Mouse (Mus musculus) hindbrain, embryonic 13.5 days (tissue): ENCODE results near the gene Prok1. TPM values are rescaled to one million over a fixed set of nuclear protein-coding genes. Genes with fewer than 3 reads are reported as not detected.

ENCODE experiments used
- ATAC-seq: fragments of 200-750 bp; cut with Nextera tagmentation; 2 replicates; pipeline ENCODE4 v1.8.0; 2017; ENCODE audit warnings: moderate TSS enrichment; ENCODE audit not compliant: low FRiP score
- H3K27ac ChIP-seq: fragments of 300-500 bp; sonication (generic); 2 replicates; pipeline ENCODE4 v1.5.1; 2015; ENCODE audit warnings: inconsistent platforms, mild to moderate bottlenecking, moderate library complexity
- H3K27me3 ChIP-seq: fragments of 300-500 bp; sonication (generic); 2 replicates; pipeline ENCODE4 v1.6.1; 2015; ENCODE audit warnings: mild to moderate bottlenecking, inconsistent platforms
- H3K36me3 ChIP-seq: fragments of 300-500 bp; sonication (generic); 2 replicates; pipeline ENCODE4 v1.6.1; 2015; ENCODE audit warnings: mild to moderate bottlenecking, inconsistent platforms
- H3K4me1 ChIP-seq: fragments of 300-500 bp; sonication (generic); replicated peaks from 2 replicates; pipeline ENCODE4 v1.6.1; 2015; ENCODE audit warnings: inconsistent platforms
- H3K4me2 ChIP-seq: fragments of 300-500 bp; sonication (generic); 2 replicates; pipeline ENCODE4 v1.6.1; 2015; ENCODE audit warnings: inconsistent platforms, mild to moderate bottlenecking, moderate library complexity
- H3K4me3 ChIP-seq: fragments of 300-500 bp; sonication (generic); 2 replicates; pipeline ENCODE4 v1.5.1; 2015; ENCODE audit warnings: mild to moderate bottlenecking, inconsistent platforms
- H3K9ac ChIP-seq: fragments of 300-500 bp; sonication (generic); 2 replicates; pipeline ENCODE4 v1.6.1; 2015; ENCODE audit warnings: mild to moderate bottlenecking, inconsistent platforms
- H3K9me3 ChIP-seq: fragments of 300-500 bp; sonication (generic); 2 replicates; pipeline ENCODE4 v1.6.1; 2016; ENCODE audit warnings: inconsistent platforms
- whole genome bisulfite sequencing: fragments of 180-500 bp; shearing (Covaris S2); methylation state at CpG from one replicate; pipeline ENCODE4 v1.1.7; 2015; 5-methylcytosine and 5-hydroxymethylcytosine counted together
- polyA plus RNA-seq: library from polyadenylated mRNA; unstranded; fragments of >200 nt; fragmentation: Nextera tagmentation; extraction: Ambion mirVana; gene quantifications from 2 replicates; pipeline ENCODE4 v1.2.1, GENCODE M21; 2015

Gene Prok1
- polyA plus RNA-seq, 1 experiment from 2014 or later = 0.32 TPM

GRCm38 (mm10) chr3:107233351-107233813, 6.1 kb downstream of the Prok1 start:
- Histone ChIP-seq H3K27me3 (peaks cover 23% of the 10 kb centered on the region), H3K4me3 (no peak overlapping the region), H3K4me2 (no peak overlapping the region), H3K9me3 (no peaks in the 10 kb centered on the region), H3K9ac (peak overlapping the region; percentile 51), H3K36me3 (no peaks in the 10 kb centered on the region), H3K4me1 (0 out of 2 replicates have a peak, but pooled peaks cover 4% of the 10 kb centered on the region), H3K27ac (no peak overlapping the region)
- 9% methylated on average over 11 of the region's 11 CpGs for WGBS
- peak; percentile 57 for ATAC-seq

DNA sequence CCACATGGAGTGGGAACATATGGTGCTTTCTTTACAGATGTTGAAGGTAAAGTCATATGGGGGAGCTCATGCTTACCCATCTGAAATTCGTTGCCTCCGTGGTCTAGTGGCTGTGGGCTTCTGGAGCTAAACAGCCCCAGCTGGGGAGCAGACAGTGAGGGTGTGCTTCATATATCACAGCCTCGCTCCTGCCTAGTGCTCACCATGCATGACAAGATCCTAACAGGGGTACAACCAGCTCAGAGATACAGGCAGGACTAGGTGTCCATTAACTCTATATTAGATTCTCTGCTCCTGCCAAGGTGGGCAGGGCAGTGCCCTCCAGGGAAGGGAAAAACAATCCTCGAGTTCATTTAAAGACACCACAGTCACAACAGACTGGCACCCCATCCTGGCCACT, 8.3 kb downstream of the Prok1 start:
- Histone ChIP-seq H3K36me3 (no peaks in the 10 kb centered on the region), H3K9ac (no peak overlapping the region), H3K4me3 (no peak overlapping the region), H3K4me1 (0 out of 2 replicates have a peak, but pooled peaks cover 4% of the 10 kb centered on the region), H3K4me2 (no peak overlapping the region), H3K27ac (no peak overlapping the region), H3K27me3 (peaks cover 17% of the 10 kb centered on the region), H3K9me3 (no peaks in the 10 kb centered on the region)
- ATAC-seq = no peak
- 61% methylated on average over 4 of the region's 4 CpGs for WGBS

DNA sequence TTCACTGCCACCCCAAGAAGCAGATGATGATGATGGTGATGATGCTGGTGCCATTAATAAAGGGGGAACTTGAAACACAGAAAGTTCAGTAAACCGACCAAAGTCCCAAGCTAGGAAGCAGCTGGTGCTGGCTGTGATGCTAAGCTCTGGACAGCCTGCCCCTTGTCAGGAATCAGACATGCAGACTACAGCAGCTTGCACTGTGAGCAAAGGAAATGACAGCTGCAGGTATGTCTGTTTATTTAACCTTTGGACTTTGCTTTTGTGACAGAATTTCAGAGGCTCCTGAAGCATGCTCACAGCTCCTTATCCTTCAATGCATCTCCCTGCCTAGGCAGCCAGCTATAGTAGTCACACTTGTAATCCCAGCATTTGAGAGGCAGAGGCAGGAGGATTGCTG, 9.0 kb downstream of the Prok1 start, which contains the start of gene A630076J17Rik:
A630076J17Rik (plus strand) TSS at position 88 of the 400 bp plus-strand sequence.
- Histone ChIP-seq H3K4me1 (0 out of 2 replicates have a peak, but pooled peaks cover 4% of the 10 kb centered on the region), H3K27ac (no peak within 1 kb of the TSS), H3K9me3 (no peaks in the 10 kb centered on the region), H3K27me3 (peaks cover 17% of the 10 kb centered on the region), H3K4me2 (no peak within 1 kb of the TSS), H3K9ac (no peak within 1 kb of the TSS), H3K36me3 (no peaks in the 10 kb centered on the region), H3K4me3 (no peak within 1 kb of the TSS)
- ATAC-seq = no peak
- 50% methylated on average over 1 of the region's 1 CpGs for WGBS

- Histone ChIP-seq H3K9ac (no peak overlapping the region), H3K4me3 (no peak overlapping the region), H3K36me3 (no peaks in the 10 kb centered on the region), H3K9me3 (no peaks in the 10 kb centered on the region), H3K27ac (no peak overlapping the region), H3K4me2 (no peak overlapping the region), H3K4me1 (0 out of 2 replicates have a peak, but pooled peaks cover 4% of the 10 kb centered on the region), H3K27me3 (peaks cover 13% of the 10 kb centered on the region)
- no peak for ATAC-seq
- WGBS = 83% methylated on average over 5 of the region's 5 CpGs
Observed at GRCm38 (mm10) chr3:107229822-107230221, 9.7 kb downstream of the Prok1 start.

DNA sequence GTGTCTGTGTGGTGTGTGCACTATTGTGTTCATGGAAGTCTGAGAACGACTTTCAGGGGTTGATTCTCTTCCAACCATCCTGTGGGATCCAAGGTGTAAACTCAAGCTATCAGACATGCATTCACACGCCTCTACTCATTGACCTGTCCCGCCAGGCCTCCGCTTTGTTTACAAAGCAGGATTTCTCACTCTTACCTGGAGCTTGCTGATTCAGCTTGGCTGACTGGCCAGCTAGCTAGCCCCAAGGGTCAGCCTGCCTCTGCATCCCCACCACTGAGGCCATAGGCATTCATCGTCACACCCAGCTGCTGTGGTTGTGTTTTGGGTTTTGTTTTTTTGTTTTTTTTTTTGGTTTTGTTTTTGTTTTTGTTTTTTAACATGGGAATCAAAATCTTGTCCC, 10.3 kb downstream of the Prok1 start:
- H3K9ac ChIP-seq = no peak overlapping the region
- WGBS = 82% methylated on average over 5 of the region's 5 CpGs
- H3K4me1 ChIP-seq = 0 out of 2 replicates have a peak, but pooled peaks cover 4% of the 10 kb centered on the region
- no peak overlapping the region for H3K27ac ChIP-seq
- H3K4me2 ChIP-seq = no peak overlapping the region
- H3K4me3 ChIP-seq = no peak overlapping the region
- no peak for ATAC-seq
- H3K9me3 ChIP-seq = no peaks in the 10 kb centered on the region
- no peaks in the 10 kb centered on the region for H3K36me3 ChIP-seq
- H3K27me3 ChIP-seq = peaks cover 7% of the 10 kb centered on the region

DNA sequence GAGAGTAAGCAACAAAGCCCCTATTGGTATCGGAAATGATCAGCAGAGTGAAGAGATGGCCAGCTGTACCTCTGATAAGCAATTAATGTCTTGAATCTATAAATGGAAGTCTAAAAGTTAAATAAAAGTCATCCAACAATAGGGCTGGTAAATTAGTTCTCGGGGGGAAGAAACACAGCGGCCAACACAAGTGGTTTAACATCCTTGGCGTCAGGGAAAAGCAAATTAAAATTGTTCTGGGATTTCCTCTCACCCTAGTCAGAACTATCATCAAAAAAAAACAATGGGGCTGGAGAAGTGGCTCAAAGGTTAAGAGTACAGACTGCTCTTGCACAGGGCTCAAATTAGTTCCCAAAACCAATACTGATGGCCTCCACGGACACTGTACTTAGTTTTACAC, 13.7 kb downstream of the Prok1 start:
- Histone ChIP-seq H3K27me3 (no peaks in the 10 kb centered on the region), H3K9me3 (no peaks in the 10 kb centered on the region), H3K27ac (no peak overlapping the region), H3K4me1 (no peaks in the 10 kb centered on the region), H3K9ac (no peak overlapping the region), H3K4me2 (no peak overlapping the region), H3K4me3 (no peak overlapping the region), H3K36me3 (no peaks in the 10 kb centered on the region)
- WGBS = 89% methylated on average over 5 of the region's 5 CpGs
- no peak for ATAC-seq

DNA sequence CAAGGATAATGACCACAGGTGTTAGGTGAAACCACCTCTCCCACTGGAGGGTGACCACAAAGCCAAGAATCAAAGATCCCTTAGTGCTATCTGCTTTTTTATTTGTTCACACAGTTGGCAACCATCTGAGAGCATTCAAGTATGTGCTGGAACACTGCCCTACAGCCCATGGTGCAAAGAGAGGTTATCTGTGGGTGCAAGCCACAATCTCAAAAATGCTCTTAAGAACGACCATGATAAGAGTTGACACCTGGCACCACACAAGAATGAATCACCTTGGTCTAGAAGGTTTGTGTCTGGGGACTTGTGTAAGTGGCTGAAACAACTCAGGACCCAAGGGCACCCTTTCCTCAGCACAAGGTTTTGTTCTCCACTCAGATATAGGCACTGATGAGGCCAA, 16.3 kb downstream of the Prok1 start:
- H3K9me3 ChIP-seq = no peaks in the 10 kb centered on the region
- no peak overlapping the region for H3K4me3 ChIP-seq
- H3K4me2 ChIP-seq = no peak overlapping the region
- no peaks in the 10 kb centered on the region for H3K27me3 ChIP-seq
- H3K36me3 ChIP-seq = no peaks in the 10 kb centered on the region
- WGBS = 81% methylated on average over 1 of the region's 1 CpGs
- ATAC-seq = no peak
- no peaks in the 10 kb centered on the region for H3K4me1 ChIP-seq
- H3K27ac ChIP-seq = no peak overlapping the region
- H3K9ac ChIP-seq = no peak overlapping the region

DNA sequence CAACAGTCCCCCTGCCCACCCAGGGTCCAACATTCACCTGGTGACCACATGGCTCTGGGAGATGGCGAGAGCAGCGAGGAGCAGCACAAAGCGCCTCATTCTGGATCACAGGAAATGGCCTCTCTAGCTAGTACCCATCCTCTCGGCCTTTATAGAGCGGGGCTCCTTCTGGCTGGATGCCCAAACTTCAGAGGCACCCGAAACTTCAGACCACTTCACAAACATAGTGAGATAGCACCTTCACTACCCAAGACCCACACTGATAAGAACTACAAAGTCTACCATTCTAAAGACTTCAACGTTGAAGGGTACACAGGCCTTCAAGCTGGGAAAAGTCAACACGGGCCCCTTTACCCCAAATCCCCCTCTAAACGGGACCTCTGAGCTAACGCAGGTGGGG, 17.9 kb downstream of the Prok1 start, which contains the start of gene Cym:
Cym (minus strand) TSS at position 125 of the 400 bp plus-strand sequence.
- Histone ChIP-seq H3K36me3 (no peaks in the 10 kb centered on the region), H3K9ac (no peak within 1 kb of the TSS), H3K4me2 (no peak within 1 kb of the TSS), H3K27me3 (no peaks in the 10 kb centered on the region), H3K9me3 (no peaks in the 10 kb centered on the region), H3K4me1 (0 out of 2 replicates have a peak, but pooled peaks cover 2% of the 10 kb centered on the region), H3K27ac (no peak within 1 kb of the TSS), H3K4me3 (no peak within 1 kb of the TSS)
- 84% methylated on average over 10 of the region's 10 CpGs for WGBS
- no peak for ATAC-seq

DNA sequence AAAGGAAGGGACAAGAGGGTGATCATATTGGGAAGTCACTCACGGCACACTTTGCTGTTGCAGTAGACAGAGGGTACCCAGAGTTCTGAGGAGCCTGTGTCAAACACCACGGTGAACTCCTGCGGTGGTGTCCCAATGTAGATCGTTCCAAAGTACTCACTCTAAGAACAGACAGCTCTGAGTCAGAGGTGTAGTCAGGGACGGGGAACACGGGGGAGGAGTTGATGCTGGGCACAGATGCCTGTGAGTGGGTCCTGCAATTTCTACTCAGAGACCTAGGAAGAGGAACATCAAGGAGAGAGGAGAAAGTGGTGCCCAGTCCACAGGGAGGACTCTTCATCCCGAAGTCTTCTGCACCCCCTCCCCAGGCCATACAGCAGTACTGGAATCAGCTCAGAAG, 20.9 kb downstream of the Prok1 start:
- 90% methylated on average over 7 of the region's 7 CpGs for WGBS
- Histone ChIP-seq H3K9me3 (no peaks in the 10 kb centered on the region), H3K4me3 (no peak overlapping the region), H3K36me3 (no peaks in the 10 kb centered on the region), H3K27me3 (no peaks in the 10 kb centered on the region), H3K27ac (no peak overlapping the region), H3K4me2 (no peak overlapping the region), H3K9ac (no peak overlapping the region), H3K4me1 (0 out of 2 replicates have a peak, but pooled peaks cover 7% of the 10 kb centered on the region)
- no peak for ATAC-seq

GRCm38 (mm10) chr3:107217101-107217480, 22.4 kb downstream of the Prok1 start:
- Histone ChIP-seq H3K27me3 (no peaks in the 10 kb centered on the region), H3K4me2 (no peak overlapping the region), H3K36me3 (no peaks in the 10 kb centered on the region), H3K9ac (no peak overlapping the region), H3K4me1 (0 out of 2 replicates have a peak, but pooled peaks cover 7% of the 10 kb centered on the region), H3K27ac (no peak overlapping the region), H3K9me3 (no peaks in the 10 kb centered on the region), H3K4me3 (no peak overlapping the region)
- 91% methylated on average over 3 of the region's 3 CpGs for WGBS
- no peak for ATAC-seq

DNA sequence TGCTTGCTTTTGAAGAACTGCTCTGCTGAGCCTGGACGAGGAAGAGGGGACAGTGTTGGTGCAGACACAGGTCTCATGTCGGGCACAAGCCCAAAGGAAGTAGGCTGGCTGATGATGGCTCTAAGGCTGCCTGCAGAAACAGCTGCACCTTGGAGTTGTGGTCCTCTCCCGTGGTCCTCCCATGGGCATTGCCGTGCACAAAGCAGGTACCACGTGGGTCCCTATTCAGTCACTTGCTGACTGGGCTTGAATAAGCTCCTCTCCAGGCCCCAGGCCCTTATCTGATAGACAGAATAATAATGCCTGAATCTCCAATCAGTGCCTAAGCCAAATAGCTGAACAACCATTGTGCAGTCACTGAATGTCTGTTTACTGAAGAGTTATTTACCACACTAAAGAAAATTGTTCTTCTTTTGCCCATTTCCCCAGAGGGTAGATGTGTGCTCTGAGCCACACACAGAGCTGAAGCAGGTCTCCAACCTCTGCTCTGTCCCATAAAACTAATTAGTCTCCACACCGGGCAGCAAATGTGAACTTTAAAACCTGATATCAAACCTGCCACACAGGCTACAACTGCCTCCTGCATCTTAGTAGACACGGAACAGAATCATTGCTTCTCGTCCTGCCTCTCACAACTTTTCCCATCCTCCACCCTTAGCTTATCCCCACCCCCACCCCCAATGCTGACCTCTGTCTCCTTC, 23.0 kb downstream of the Prok1 start:
- Histone ChIP-seq H3K27ac (no peak overlapping the region), H3K4me1 (0 out of 2 replicates have a peak, but pooled peaks cover 7% of the 10 kb centered on the region), H3K9me3 (no peaks in the 10 kb centered on the region), H3K4me3 (no peak overlapping the region), H3K36me3 (no peaks in the 10 kb centered on the region), H3K9ac (no peak overlapping the region), H3K27me3 (no peaks in the 10 kb centered on the region), H3K4me2 (no peak overlapping the region)
- 66% methylated on average over 8 of the region's 8 CpGs for WGBS
- 0 out of 2 replicates have a peak, but pooled peaks have one; percentile 28 for ATAC-seq

- H3K27ac ChIP-seq = no peak overlapping the region
- H3K4me3 ChIP-seq = no peak overlapping the region
- H3K9ac ChIP-seq = no peak overlapping the region
- H3K4me1 ChIP-seq = 0 out of 2 replicates have a peak, but pooled peaks cover 7% of the 10 kb centered on the region
- H3K9me3 ChIP-seq = no peaks in the 10 kb centered on the region
- no peaks in the 10 kb centered on the region for H3K36me3 ChIP-seq
- WGBS = 83% methylated on average over 5 of the region's 5 CpGs
- no peak for ATAC-seq
- H3K4me2 ChIP-seq = no peak overlapping the region
- H3K27me3 ChIP-seq = no peaks in the 10 kb centered on the region
Observed at GRCm38 (mm10) chr3:107214606-107215005, 24.9 kb downstream of the Prok1 start.
